ENCODE assay signal across 13 mouse cellular contexts in the genomic region with DNA sequence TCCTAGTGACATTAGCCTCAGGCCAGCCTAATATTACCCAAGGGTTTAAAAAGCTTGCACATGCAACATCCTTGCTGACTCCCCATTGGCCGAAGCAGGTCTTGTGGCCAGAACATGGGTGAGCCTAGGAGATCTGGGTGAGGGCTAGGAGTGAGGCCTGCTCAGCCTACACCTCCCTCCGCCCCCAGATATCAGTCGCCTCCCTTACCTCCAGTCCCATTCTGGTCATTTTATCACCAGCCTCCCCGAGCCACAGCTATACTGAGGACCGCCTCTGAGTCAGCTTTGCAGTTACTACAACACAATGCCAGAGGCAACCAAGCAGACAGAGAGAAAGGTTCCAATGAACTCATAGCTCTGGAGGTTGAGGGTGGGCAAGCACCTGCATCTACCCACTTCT.
"Had no signal": no experiment of that assay in that cellular context is flagged by ENCODE, and none has a peak within 500 bp of the region (broad histone marks: within the 10 kb centered on the region; RNA-seq: fewer than 3 reads in every experiment).

No protein-coding gene starts in this region.

- H3K9me3 ChIP-seq: limb, embryonic 13.5 days; midbrain, embryonic 12.5 days; neural tube, embryonic 13.5 days had no signal

- H3K27ac ChIP-seq: layer of hippocampus, adult 2 months; limb, embryonic 13.5 days; midbrain, embryonic 12.5 days; neural tube, embryonic 13.5 days had no signal

- DNase-seq: kidney, adult 18-20 months; left cerebral cortex, postnatal 4 days; lung, adult 18-20 months; lung, postnatal 36 days; retina, postnatal 1 day; right cerebral cortex, postnatal 4 days; spleen, adult 18-20 months; thymus, postnatal 4 days had no signal

- H3K27me3 ChIP-seq: neural tube, embryonic 13.5 days had no signal

- H3K4me2 ChIP-seq: limb, embryonic 13.5 days; midbrain, embryonic 12.5 days; neural tube, embryonic 13.5 days had no signal

- ATAC-seq: midbrain, embryonic 16.5 days had no signal

- H3K4me3 ChIP-seq: layer of hippocampus, adult 2 months; limb, embryonic 13.5 days; midbrain, embryonic 12.5 days; neural tube, embryonic 13.5 days had no signal

- H3K9ac ChIP-seq: limb, embryonic 13.5 days; midbrain, embryonic 12.5 days; neural tube, embryonic 13.5 days had no signal

- H3K36me3 ChIP-seq: limb, embryonic 13.5 days; midbrain, embryonic 12.5 days; neural tube, embryonic 13.5 days had no signal
